Mouse (Mus musculus): Measurements from ENCODE around the gene Kcnab2.

The Kcnab2 gene

DNA sequence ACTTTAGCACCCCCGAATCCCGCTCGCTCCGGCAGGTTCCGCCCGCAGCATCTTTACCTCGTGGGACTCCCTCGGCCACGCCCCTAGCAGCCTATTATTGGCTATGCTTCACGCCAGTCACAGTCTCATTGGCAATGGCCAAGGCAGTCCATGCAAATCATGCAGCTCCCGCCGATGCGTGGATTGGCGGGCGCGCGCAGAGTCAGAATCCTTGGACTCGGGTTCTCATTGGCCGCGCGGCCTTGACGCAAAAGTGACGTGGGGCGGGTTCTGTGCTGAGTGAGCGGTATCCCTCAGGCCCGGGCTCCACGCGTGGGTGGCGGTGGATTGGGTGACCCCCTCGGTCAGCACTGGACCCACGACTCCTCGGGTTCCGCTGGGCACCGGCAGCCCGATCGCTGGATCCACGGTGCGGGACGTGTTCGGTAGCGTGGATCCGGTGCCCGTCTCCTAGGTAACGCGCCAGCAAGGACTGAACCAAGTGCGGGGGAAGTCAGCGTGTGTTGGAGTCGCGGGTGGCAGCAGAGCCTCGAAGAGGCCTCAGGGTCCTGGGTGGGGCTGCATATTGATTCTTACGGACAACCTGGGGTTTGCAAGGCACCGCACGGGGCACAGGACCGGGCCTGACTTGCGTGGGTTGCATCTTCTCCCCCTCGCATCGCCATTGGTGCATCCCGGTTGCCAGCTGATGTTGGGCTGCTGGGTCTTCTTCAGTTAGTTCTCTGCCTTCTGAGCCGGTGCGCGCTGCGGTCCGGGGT is at the start of gene Kcnab2:
Gene Kcnab2, minus strand, starts transcription at position 406 of the 758 bp plus-strand sequence.
- under 1% methylated on average over 63 of the region's 63 CpGs for WGBS

DNA sequence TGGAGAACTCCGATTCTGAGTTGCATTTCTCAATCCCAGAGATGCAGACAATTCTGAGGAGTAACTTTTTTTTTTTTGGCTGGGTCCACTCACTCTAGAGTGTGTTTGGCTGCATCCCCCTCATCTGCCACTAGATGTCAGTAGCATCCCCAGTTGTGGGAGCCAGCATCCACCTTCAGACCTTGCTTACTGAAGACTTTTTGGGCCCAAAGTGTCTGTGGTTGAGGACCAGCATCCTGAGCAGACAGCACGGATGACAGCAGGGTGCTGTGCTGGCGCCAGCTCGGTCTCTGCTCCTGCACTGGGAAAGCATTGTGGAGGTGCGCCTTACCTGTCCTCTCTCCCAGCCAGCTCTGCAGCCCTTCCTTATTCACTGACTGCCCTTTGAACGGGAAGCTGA is 42.4 kb upstream of the Kcnab2 start:
- WGBS, result 31% methylated on average over 6 of the region's 6 CpGs

DNA sequence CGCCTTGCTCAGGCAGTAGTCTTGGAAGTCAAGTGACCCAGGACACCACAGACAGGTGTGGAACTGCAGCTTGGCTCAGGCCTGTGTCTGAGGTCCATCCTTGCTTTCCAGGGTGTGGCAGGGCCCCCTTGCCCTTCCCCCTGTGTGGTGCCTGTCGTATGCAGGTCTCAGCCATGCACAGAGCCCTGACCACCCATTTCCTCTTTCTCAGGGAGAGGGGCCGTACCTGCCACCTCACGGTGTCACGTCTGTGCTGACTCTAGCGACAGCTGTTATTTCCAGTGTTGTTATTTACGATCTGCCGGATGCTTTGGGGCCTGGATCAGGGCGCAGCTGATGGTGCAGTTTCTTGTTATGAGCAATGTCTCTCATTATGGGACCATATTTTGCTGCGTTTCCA is 41.4 kb upstream of the Kcnab2 start:
- WGBS, result 83% methylated on average over 10 of the region's 10 CpGs

DNA sequence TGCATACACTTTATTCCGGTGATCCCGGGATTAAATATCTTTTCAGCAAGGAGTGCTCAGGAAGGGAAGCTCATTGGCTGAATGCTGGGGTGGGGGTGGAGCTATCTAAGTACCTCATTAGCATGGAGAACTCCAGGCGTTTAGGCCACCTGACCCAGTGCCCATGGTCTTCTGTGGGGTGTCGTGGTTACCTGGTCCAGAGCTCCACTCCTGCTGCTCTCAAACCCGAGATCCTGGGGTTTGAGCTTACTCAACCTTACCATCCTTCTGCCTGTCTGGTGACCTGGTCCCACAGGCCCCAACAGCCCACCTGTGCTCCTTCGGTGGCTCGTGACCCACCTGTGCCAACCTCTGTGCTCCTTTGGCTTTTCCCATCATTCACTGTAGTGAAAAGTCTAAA is 37.2 kb upstream of the Kcnab2 start:
- 78% methylated on average over 7 of the region's 7 CpGs for WGBS

DNA sequence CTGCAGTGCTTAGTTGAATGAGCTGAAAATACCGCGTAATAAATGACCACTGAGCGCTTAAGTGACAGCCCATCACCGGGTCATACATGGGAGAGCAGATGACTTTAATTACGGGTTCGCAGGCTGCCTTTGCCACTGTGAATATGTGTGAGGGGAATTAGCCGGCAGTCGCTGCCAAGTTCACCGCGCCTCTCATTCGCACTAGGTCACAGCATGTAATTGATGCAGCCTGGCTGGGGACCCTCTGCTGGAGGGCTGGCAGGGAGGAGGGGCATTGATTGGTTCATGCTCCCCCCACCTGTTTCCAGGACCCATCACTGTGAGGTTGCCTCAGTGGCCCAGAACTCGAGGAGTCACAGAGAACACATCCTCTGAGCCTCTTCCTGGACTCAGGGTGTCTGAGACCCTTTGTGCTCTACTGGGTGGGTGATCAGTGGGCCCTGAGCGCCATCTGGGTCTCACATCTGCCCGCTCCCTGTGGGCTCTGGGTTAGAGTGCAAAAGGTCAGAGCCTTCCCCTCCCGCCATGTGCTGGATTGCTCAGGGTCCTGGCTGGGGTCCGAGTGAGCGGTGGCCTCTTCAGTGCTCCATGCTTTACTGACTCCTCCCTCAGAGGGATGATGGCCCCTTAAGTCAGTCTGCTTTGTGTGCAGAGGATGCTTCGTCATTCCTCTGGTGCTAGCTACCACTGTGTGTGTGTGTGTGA is 34.7 kb upstream of the Kcnab2 start:
- 56% methylated on average over 18 of the region's 18 CpGs for WGBS

DNA sequence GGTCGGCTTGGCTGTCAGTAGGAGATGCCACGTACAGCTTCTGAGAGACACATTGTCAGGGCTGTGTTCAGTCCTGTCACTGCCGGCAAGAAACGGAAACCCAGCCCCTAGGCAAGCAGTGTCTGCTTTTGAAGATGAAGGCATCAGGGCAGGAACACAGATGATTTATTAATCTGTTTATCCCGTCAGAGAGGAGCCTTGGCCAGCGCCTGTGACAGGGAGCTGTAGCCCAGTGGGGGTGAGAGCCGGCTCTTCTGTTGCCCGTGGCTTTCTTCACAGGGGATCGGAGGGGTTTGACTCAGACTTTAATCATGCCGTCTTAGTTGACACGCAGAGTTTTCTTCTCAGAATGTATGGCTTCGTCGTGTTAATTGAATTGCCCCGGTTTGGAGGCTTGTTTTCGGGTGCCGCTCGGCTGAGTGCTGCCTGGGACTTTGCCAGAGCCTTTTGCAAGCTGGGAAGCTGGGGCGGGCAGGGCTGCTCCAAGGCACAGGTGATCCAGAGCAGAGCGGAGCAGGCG is 16.7 kb upstream of the Kcnab2 start:
- 37% methylated on average over 20 of the region's 20 CpGs for WGBS

DNA sequence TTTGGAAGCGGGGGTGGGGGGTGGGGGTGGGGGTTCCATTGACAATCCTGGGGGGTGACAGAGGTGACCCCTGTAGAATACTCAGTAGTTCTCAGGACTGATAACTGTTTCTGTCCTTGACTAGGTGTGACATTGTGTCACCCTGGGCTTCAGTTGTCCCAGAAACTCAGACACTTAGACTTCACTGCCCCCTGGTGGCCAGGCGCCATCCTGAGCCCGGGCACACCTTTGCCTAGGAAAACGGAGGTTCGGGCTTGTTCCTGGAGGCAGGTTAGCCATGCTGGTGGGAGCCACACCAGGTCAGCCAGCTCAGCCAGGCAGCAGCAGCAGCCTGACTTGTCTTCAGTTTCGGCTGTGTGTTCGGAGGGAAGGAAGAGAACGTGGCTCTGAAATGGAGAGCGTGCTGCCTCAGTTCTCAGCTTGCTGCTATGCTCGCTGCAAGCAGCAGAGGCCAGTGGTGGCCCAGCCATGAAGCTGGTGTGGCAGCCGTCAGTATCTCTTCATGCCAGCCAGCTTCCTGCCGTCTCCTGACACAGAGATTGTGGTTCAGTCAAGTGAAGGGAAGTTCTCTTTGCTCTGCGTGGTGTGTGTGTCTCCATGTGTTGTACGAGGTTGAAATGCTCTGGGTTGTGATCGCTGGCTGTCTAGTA is 13.7 kb upstream of the Kcnab2 start:
- 32% methylated on average over 15 of the region's 15 CpGs for WGBS

DNA sequence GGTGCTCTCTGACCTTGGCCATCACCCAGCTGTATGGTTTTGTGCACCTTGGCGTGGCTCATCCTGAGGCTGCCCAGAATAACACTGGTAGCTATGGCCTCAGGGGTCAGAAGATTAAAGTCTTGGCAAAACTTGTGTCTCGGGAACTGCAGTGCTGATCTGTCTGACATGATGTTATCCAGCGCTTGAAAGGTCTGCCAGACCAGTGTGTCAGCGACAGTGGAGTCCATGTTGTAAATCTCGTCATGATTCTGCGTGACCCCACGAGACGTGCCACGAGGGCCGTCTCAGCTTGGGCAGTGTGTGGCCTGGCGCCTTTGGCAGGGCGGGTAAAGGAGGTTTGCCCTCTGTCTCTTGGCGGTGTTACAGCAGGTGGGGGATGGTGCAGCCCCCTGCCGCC is 12.6 kb upstream of the Kcnab2 start:
- WGBS, result 84% methylated on average over 14 of the region's 14 CpGs

DNA sequence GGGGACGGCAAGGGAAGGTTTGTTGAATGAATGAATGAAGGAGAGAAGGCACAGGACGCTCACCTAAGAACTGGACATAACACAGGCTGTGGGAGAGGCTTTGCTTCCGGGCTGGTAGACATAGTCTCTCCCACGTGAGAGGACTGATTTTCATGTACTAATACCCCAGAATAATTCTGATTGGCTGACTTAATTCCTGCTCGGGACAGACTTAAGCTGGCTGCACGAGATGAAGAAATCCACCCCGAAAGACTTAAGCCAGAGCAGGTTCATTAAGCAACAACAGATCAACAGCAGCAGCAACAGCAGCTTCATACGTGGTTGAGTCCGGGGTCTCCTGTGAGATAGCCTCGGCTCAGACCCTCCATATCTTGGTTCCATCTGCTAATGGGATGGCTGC is 10.4 kb upstream of the Kcnab2 start:
- WGBS, result 87% methylated on average over 10 of the region's 10 CpGs

DNA sequence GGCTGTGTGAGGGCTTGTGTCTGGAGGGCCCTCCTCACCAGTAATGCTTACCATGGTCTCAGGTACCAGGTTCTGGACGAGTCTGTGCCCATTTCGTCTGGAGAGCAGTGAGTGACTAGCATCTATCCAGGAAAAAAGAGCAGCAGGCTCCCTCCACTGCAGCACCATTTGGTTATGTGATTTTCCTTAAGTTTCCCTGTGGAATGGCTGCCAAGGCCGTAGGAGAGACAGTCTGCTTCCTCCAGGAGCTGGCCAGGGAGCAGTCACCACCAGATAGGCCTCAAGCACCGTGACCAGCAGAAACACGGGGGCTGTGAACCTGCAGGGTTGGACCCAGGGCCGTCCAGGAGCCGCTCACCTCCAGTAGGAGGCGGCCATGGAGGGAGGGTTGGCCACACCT is 2.8 kb upstream of the Kcnab2 start:
- 48% methylated on average over 8 of the region's 8 CpGs for WGBS

DNA sequence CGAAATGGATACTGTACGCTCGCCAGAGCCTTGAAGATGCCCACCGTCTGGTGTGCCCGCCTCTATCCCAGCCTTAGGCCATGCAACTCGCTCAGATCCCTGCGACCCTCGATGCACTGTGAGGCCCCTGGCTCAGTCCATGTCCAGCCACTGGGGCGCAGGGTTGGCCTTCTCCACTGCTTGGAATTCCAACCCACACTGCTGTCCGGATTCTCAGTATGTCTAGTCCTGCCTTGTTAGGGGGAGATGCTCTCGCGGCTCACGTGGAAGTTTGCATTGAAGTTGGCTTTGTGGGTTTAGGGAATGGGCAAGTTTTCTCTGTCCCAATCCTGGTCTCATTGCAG is 525 bp upstream of the Kcnab2 start:
- WGBS, result 0% methylated on average over 13 of the region's 13 CpGs

DNA sequence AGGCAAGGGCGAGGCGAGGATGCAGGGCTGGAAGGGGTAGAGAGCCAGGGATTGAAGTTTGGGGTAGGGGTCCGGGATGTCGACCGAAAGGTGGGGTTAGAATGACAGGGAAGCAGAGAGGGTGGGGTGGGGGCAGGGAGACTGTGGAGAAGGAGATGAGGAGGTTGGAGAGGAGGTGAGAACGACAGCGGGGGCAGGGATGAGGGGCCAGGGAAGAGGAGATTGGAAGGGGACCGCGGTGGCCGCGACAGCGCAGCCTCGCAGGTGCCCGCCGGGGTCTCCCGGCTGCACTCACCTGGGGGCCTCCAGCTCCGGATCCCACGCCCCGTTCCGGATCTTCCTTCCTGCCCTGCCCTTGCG is 585 bp downstream of the Kcnab2 start:
- under 1% methylated on average over 19 of the region's 21 CpGs for WGBS

DNA sequence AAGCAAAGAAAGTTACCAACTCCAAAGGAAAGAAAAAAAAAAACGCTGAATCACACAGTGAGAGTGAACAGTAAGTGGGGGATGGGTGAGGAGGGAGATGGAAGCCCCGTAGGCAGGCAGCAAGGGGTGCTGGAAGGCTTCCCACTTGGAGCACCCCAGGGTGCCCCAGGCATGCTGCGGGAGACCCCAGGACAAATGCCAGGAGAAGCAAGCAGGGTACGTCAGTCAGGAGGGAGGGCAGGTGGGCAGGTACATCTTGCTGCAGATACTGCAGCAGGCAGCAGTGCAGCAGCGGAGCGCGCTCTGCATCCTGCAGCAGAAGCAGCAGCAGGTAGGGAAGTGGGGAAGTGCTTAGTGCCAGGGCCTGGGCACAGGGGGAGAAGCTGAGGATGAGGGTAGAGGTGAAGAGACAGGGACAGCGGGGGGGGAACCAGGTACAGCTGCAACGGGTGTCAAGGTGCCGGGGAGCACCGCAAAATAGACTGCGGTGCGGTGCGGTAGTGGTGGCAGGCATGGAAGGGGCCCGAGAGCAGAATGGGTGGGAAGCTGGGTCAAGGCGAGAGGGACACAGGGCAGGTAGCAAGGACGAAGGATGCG is 1.1 kb downstream of the Kcnab2 start, which contains the start of gene Nphp4:
Gene Nphp4, plus strand, starts transcription at position 280 of the 597 bp plus-strand sequence.
- whole genome bisulfite sequencing, result 1% methylated on average over 18 of the region's 18 CpGs

DNA sequence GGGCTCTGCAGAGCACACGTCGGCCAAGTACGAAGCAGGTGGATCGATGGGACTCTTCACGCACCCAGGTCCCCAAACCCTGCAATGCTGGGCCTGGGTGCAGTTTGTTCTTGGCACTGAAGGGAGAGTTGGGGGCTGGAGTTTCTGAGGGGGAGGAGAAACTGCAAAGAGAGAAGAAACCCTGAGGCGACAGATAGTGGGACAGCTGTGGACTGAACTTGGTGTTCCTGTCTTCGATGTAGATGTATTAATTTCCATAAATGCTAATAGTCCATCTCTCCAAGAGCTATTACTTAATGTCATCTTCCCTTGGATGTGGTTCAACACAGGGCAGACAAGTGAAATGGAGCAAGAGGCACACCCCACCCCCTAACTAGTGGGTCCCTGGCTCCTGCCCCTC is 1.7 kb downstream of the Kcnab2 start:
- WGBS, result 47% methylated on average over 7 of the region's 7 CpGs

DNA sequence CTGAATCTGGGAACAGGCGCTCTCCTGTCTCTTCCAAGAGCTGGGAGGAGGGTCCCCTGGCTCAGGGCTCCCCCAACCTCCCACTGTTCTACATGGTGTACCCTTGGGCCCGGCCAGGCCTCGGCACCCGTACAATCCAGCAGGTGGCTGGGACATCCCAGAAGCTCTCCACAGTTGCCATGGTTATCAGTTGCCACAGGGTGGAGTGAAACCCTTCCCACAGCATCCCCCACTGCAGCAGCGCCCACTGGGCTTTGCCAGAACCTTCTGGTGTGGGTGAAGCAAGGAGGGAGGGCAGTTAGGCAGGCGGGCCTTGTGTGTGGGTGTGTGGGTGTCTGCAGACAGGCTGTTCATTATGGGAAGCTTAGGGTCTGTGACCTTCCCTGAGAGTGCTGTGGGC is 9.7 kb downstream of the Kcnab2 start:
- 44% methylated on average over 6 of the region's 6 CpGs for WGBS

DNA sequence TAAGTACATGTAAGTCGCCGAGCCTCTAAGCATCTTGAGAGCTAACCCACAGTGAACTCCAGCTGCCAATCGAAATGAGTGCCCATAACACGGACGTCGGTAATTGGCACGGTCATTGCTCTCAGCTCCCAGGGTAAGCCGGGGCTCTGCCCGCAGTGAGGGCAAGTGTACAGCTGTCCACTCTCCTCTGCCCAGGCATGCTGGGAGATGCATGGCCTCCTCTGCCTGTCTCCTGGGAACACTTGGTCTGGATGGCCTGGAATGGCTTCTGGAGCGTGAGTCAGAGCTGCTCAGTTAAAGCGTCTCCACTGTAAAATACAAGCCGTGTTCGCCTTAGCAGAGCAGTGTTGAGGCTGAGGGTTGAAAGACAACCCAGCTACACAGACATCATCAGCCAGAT is 11.1 kb downstream of the Kcnab2 start:
- WGBS, result 71% methylated on average over 13 of the region's 13 CpGs

DNA sequence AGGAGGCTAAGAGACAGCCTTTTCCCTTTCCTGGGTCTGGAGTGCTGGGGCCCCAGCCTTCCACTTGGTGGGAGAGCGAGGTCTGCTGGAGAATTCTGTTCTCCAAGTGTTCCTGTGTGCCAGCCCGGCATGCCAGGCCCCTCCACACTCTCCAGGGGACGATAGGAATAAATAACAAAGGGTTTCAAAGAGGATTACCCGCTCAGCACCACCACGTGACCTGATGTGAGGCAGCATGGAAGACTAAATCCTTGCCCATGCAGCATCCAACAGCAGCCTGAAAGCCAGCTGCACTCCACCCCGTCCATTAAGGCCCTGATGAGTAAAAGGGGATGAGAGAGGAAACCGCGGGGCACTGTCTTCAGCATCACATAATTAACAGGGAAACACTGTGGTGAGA is 12.6 kb downstream of the Kcnab2 start:
- 44% methylated on average over 8 of the region's 8 CpGs for WGBS

DNA sequence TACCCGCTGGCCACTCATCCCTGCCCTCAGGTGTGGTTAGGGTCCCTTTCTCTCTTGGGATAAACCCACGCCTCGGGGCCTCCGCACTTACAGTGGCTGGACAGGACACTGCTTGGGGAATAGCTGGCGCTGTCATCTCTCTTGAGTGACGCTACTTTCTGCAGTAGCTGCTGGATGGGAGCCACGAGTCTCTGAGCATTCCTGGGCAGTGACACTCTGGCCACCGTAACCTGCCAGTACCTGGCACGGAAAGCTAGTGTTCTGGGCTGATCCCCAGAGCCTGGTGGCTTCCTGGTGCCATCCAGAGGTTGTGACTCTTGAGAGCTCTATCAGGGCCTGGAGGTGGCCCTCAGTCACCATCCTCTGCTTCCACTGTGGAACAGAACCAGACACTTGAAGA is 14.5 kb downstream of the Kcnab2 start:
- WGBS, result 73% methylated on average over 9 of the region's 9 CpGs

DNA sequence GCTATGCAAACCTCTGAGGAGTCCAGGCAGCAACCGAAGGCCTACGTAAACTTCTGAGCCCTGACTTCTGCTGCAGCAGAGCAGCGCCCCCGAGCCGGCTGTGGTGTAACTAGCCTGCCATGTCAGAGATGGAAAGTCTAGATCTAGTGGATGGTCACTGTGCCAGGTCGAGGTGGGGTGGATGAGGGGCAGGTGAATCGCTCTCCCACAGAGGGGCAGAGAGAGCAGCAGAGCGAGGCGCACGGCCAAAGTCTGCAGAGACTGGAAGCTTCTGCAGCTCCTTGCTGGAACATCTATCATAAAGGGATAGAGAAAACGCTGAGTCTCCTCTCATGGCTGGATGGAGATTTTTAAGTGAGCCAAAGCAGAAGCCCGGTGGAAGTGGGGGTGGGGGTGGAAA is 15.2 kb downstream of the Kcnab2 start:
- 58% methylated on average over 12 of the region's 12 CpGs for WGBS

DNA sequence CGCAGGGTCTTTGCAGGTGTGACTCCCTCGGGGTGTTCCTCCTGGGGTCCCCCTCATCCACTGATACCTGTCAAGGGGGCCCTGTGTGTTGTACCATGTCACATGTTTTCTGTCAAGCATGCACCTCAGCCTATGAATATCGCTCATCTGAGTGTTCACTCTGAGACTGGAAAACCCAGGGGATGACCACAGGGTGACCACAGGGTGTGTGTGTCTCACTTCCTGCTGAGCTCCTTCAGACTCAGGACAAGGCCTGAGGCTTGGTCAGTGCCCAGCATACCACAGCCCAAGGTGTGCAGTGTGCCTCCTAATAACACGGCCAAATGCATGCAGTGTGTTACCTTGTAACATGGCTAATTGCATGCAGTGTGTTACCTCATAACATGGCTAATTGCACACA is 20.0 kb downstream of the Kcnab2 start:
- 88% methylated on average over 4 of the region's 4 CpGs for WGBS

DNA sequence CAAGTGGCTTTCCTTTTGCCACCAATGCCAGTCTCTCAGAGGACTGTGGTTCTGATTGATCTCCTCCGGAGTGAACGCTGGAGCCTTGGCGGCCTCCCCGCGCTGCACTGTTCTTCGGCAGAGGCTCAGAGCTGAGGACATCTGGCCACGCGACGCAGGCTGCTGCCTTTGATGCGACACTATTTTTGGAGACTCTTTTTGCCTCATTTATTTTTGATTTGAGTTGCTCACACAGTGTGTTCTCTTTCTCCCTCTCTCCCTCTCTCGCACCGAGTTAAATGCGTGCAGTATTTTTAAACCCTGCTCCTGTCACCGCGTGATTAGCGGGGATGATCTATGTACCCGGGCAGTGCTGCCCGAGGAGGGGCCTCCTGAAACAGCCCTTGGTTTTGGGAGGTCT is 21.1 kb downstream of the Kcnab2 start:
- 39% methylated on average over 18 of the region's 18 CpGs for WGBS

DNA sequence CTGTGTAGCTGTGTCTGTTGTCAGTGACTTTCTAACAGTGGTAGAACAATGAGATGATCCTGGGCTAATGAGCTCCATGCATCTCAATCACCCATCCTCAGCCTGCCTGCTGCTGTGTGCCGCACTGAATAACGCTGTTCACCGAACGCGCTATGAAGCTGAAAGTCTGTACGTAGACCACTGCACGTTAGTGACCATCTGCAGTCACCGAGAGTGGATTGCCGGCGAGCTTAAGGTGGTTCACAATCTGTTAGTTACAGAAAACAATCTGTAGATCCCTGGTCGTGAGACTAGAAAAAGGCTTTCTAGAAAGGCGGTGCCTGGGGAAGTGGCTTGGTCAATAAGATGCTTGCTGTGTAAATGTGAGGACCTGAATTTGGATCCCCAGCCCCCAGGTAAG is 23.5 kb downstream of the Kcnab2 start:
- 57% methylated on average over 12 of the region's 12 CpGs for WGBS

Measured in cerebral cortex, adult 2 months (tissue).